ENCODE assay signal across 8 mouse cellular contexts in the genomic region with DNA sequence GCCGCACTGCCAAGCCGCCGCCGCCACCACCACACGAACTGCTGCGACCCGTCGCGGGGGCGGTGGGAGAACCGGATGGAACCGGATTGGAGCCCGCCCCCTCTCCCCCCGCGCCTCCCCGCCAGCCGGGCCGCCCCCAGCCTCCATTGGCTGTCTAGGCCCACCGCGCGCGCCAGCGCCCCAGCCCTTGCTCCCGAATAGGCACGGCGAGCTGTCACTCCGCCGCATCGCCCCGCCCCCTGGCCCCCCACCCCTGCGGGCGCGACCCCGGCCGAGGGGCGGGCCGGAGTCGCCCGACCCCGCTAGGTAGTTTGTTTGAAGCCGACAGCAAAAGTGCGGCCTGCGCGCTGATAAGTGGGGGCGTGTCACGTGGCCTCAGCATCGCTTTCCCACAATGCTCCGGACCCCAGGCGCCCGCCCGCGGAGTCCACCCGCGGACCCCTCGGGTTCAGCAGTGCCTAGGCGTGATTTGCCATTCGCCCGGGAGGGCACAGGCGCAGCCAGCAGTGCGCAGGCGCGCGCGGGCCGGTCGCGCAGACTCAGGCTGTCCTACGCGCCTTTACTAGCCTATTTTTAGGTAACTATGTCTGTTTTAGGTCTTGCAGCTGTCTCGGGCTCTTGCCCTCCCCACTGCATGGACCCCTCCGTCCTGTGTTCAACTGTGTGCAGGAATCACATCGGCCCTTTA. TPM values are rescaled to one million over a fixed set of nuclear protein-coding genes. Genes with fewer than 3 reads are reported as not detected.
DNase-seq lines count a peak whose midpoint lies in the region; ATAC-seq and TF ChIP-seq lines count a peak whose summit lies in the region.

A gene (minus strand): TSS at position 73 of the 688 bp plus-strand sequence.

- peak; percentile 89 for DNase-seq in Patski (ENCODE audit: low read depth, low spot score)
- peak; percentile 99 for DNase-seq in cerebellum, postnatal 14 days
- peak; percentile 90 to 92 for DNase-seq in frontal cortex, postnatal 25 days (ENCODE audit: low spot score in 2 of 2)
- DNase-seq in hindbrain, embryonic 14.5 days (ENCODE audit: low spot score): peak; percentile 95
- peak; percentile 95 to 97 for DNase-seq in layer of hippocampus, postnatal 36 days
- DNase-seq in lung, postnatal 36 days: peak; percentile 97
- DNase-seq in retina, postnatal 1 day: peak; percentile 99
- DNase-seq in urinary bladder, adult 18-20 months (ENCODE audit: low spot score in 2 of 2): peak; percentile 87 to 93

- H3K4me1 ChIP-seq in hindbrain, embryonic 14.5 days (replicated peaks; ENCODE audit: control insufficient read depth, insufficient read depth, low read length): peaks cover 22% of the 10 kb centered on the region

- under 1% methylated on average over 50 of the region's 72 CpGs for WGBS in hindbrain, embryonic 14.5 days

- peaks cover 33% of the 10 kb centered on the region for H3K36me3 ChIP-seq in hindbrain, embryonic 14.5 days (replicated peaks; ENCODE audit: control insufficient read depth, insufficient read depth)

- CTCF ChIA-PET in Patski (lab: Charles Lee): no interaction called here

- ATAC-seq in Patski: peak; percentile 93
- peak; percentile 97 for ATAC-seq in hindbrain, embryonic 14.5 days (ENCODE audit: low FRiP score)

- no peak for TF ChIP-seq CTCF in Patski (IDR thresholded peaks at IDR 0.05)

- peak within 1 kb of the TSS; percentile 99 for H3K27ac ChIP-seq in hindbrain, embryonic 14.5 days

- peak within 1 kb of the TSS; percentile 98 for H3K9ac ChIP-seq in hindbrain, embryonic 14.5 days

- H3K27me3 ChIP-seq in Patski: no peaks in the 10 kb centered on the region
- H3K27me3 ChIP-seq in hindbrain, embryonic 14.5 days (ENCODE audit: control insufficient read depth, insufficient read depth, low read length): no peaks in the 10 kb centered on the region

- peak within 1 kb of the TSS; percentile 99 for H3K4me3 ChIP-seq in hindbrain, embryonic 14.5 days (replicated peaks; ENCODE audit: low read length)

- POLR2A ChIA-PET in Patski (lab: Charles Lee): interaction anchor here (0.6 kb wide), 1 partner anchor 39 kb away, joined by 3 read pairs; no protein-coding TSS in a partner anchor

- in situ Hi-C loops in Patski (cut with MboI; ENCODE audit: low pct_unique_long_range_greater_than_20kb): no loop called here

- peak within 1 kb of the TSS; percentile 85 for H3K4me2 ChIP-seq in hindbrain, embryonic 14.5 days (replicated peaks)

- H3K9me3 ChIP-seq in hindbrain, embryonic 14.5 days (ENCODE audit: control insufficient read depth, low read length): no peaks in the 10 kb centered on the region

RNA-seq across cellular contexts. Expression of the gene that starts here (rescaled TPM):
- polyA plus RNA-seq in Patski (2021): 522 TPM
- 292 and 300 TPM in 2 replicates for polyA plus RNA-seq in hindbrain, embryonic 14.5 days (2014; fragmentation: Nextera tagmentation; extraction: Ambion mirVana)
- total RNA-seq in layer of hippocampus, postnatal 36 days (2021): 10 to 100 TPM; 79.7 to 91.4 TPM

Comparison
In these comparisons a context has a peak if more than half of its experiments do, and no peak if none do; other contexts are left out.
1. Peak in every context shown above with its lines: DNase-seq, ATAC-seq, H3K4me3 ChIP-seq and H3K27ac ChIP-seq.